In the genomic region with DNA sequence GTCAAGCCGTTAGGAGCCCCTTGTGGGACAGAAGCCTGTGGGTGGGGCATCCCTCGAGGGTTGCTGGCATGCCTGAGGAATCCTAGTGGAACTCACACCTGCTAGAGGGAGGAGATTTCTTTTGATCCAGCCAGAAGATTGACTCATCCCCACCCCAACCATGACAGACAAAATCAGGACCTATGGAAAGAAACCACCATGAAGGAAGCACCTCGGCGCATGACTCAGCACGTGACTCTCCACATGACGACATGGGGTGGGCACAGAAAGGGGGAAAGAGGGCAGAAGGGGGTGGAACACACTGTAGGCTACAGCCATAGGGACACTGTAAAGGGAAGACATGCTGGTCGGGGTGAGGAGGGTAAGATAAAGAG, we compare ENCODE assay signal across 15 mouse cellular contexts.
A peak's percentile ranks its signal among the peaks of the same experiment; 100 is the strongest.
DNase-seq lines count a peak whose midpoint lies in the region; ATAC-seq and TF ChIP-seq lines count a peak whose summit lies in the region.
"Had no signal": no experiment of that assay in that cellular context is flagged by ENCODE, and none has a peak within 500 bp of the region (broad histone marks: within the 10 kb centered on the region; RNA-seq: fewer than 3 reads in every experiment).

No protein-coding gene starts in this region.

- no peaks in the 10 kb centered on the region for H3K9me3 ChIP-seq in intestine, embryonic 15.5 days
- H3K9me3 ChIP-seq in intestine, postnatal 0 days (ENCODE audit: control insufficient read depth), result no peaks in the 10 kb centered on the region
- H3K9me3 ChIP-seq in midbrain, embryonic 16.5 days (replicated peaks; ENCODE audit: control insufficient read depth, low read length, poor library complexity, severe bottlenecking), result no peaks in the 10 kb centered on the region
- H3K9me3 ChIP-seq in midbrain, postnatal 0 days (ENCODE audit: low read length), result no peaks in the 10 kb centered on the region
- H3K9me3 ChIP-seq in embryonic facial prominence, embryonic 10.5 days, result no peaks in the 10 kb centered on the region
- H3K9me3 ChIP-seq: limb, embryonic 15.5 days; midbrain, embryonic 10.5 days; stomach, embryonic 15.5 days had no signal

- no peak for TF ChIP-seq CTCF in intestine, postnatal 0 days (IDR thresholded peaks at IDR 0.05; ENCODE audit: low read depth)
- no peak for TF ChIP-seq CTCF in midbrain, postnatal 0 days (IDR thresholded peaks at IDR 0.05)

- H3K4me3 ChIP-seq in intestine, embryonic 15.5 days (replicated peaks), result no peak overlapping the region
- no peak overlapping the region for H3K4me3 ChIP-seq in intestine, postnatal 0 days (ENCODE audit: low read depth, low read length)
- H3K4me3 ChIP-seq in midbrain, embryonic 16.5 days (ENCODE audit: low read depth, low read length), result no peak overlapping the region
- no peak overlapping the region for H3K4me3 ChIP-seq in midbrain, postnatal 0 days (ENCODE audit: low read depth, low read length)
- H3K4me3 ChIP-seq in embryonic facial prominence, embryonic 10.5 days, result no peak overlapping the region
- H3K4me3 ChIP-seq: gastrocnemius, adult 2 months; limb, embryonic 15.5 days; midbrain, embryonic 10.5 days; stomach, embryonic 15.5 days had no signal

- no peak overlapping the region for H3K9ac ChIP-seq in intestine, embryonic 15.5 days
- no peak overlapping the region for H3K9ac ChIP-seq in intestine, postnatal 0 days (ENCODE audit: low read depth, low read length)
- no peak overlapping the region for H3K9ac ChIP-seq in midbrain, embryonic 16.5 days (ENCODE audit: low read depth, low read length)
- H3K9ac ChIP-seq in midbrain, postnatal 0 days (replicated peaks; ENCODE audit: low read length, poor library complexity, severe bottlenecking), result no peak overlapping the region
- H3K9ac ChIP-seq: limb, embryonic 15.5 days; stomach, embryonic 15.5 days had no signal

- no peak for ATAC-seq in intestine, embryonic 15.5 days
- ATAC-seq in intestine, postnatal 0 days, result no peak
- ATAC-seq in midbrain, embryonic 16.5 days, result 0 out of 2 replicates have a peak, but pooled peaks have one; percentile 4
- no peak for ATAC-seq in midbrain, postnatal 0 days (ENCODE audit: low FRiP score)
- peak; percentile 80 for ATAC-seq in megakaryocyte progenitor cell, adult 5-6 weeks (replicated peaks; ENCODE audit: poor library complexity)

- H3K27ac ChIP-seq in intestine, embryonic 15.5 days, result no peak overlapping the region
- no peak overlapping the region for H3K27ac ChIP-seq in intestine, postnatal 0 days (ENCODE audit: low read depth, low read length)
- no peak overlapping the region for H3K27ac ChIP-seq in midbrain, embryonic 16.5 days (ENCODE audit: low read length)
- no peak overlapping the region for H3K27ac ChIP-seq in midbrain, postnatal 0 days (ENCODE audit: low read depth, low read length)
- H3K27ac ChIP-seq in embryonic facial prominence, embryonic 10.5 days (replicated peaks), result peak overlapping the region; percentile 19; the same call in 1 of the 2 replicates
- H3K27ac ChIP-seq: gastrocnemius, adult 2 months; limb, embryonic 15.5 days; stomach, embryonic 15.5 days had no signal

- WGBS in intestine, embryonic 15.5 days, result 38% methylated on average over 7 of the region's 7 CpGs
- WGBS in intestine, postnatal 0 days, result 31% methylated on average over 7 of the region's 7 CpGs
- 46% methylated on average over 7 of the region's 7 CpGs for WGBS in midbrain, embryonic 16.5 days
- WGBS in midbrain, postnatal 0 days, result 41% methylated on average over 7 of the region's 7 CpGs
- WGBS in embryonic facial prominence, embryonic 10.5 days, result 38% methylated on average over 7 of the region's 7 CpGs

- no peaks in the 10 kb centered on the region for H3K36me3 ChIP-seq in intestine, embryonic 15.5 days
- H3K36me3 ChIP-seq in intestine, postnatal 0 days (ENCODE audit: control insufficient read depth, insufficient read depth), result no peaks in the 10 kb centered on the region
- peaks cover 31% of the 10 kb centered on the region; the same call in 1 of the 2 replicates for H3K36me3 ChIP-seq in midbrain, embryonic 16.5 days (ENCODE audit: control insufficient read depth, insufficient read depth, low read length)
- H3K36me3 ChIP-seq in midbrain, postnatal 0 days (ENCODE audit: insufficient read depth, low read length), result peaks cover 46% of the 10 kb centered on the region
- H3K36me3 ChIP-seq in embryonic facial prominence, embryonic 10.5 days (replicated peaks), result no peaks in the 10 kb centered on the region
- H3K36me3 ChIP-seq: limb, embryonic 15.5 days; midbrain, embryonic 10.5 days; stomach, embryonic 15.5 days had no signal

- 0 out of 2 replicates have a peak overlapping the region, but pooled peaks have one; percentile 3 for H3K4me2 ChIP-seq in intestine, embryonic 15.5 days (replicated peaks)
- no peak overlapping the region for H3K4me2 ChIP-seq in intestine, postnatal 0 days (replicated peaks; ENCODE audit: low read depth)
- H3K4me2 ChIP-seq in midbrain, embryonic 16.5 days (ENCODE audit: low read length), result no peak overlapping the region
- H3K4me2 ChIP-seq in midbrain, postnatal 0 days (ENCODE audit: low read depth, low read length, poor library complexity, severe bottlenecking), result no peak overlapping the region
- H3K4me2 ChIP-seq: limb, embryonic 15.5 days; stomach, embryonic 15.5 days had no signal

- H3K27me3 ChIP-seq in intestine, embryonic 15.5 days (replicated peaks), result 0 out of 2 replicates have a peak, but pooled peaks cover 3% of the 10 kb centered on the region
- H3K27me3 ChIP-seq in intestine, postnatal 0 days (replicated peaks; ENCODE audit: control insufficient read depth, insufficient read depth, low read length), result no peaks in the 10 kb centered on the region
- H3K27me3 ChIP-seq in midbrain, embryonic 16.5 days (ENCODE audit: control insufficient read depth, insufficient read depth, low read depth, low read length), result no peaks in the 10 kb centered on the region
- H3K27me3 ChIP-seq in midbrain, postnatal 0 days (ENCODE audit: insufficient read depth, low read length), result no peaks in the 10 kb centered on the region
- peaks cover 23% of the 10 kb centered on the region for H3K27me3 ChIP-seq in embryonic facial prominence, embryonic 10.5 days (replicated peaks; ENCODE audit: low read depth, poor library complexity, severe bottlenecking)
- H3K27me3 ChIP-seq: stomach, embryonic 15.5 days had no signal

- 0 out of 2 replicates have a peak, but pooled peaks cover 3% of the 10 kb centered on the region for H3K4me1 ChIP-seq in intestine, embryonic 15.5 days (replicated peaks)
- H3K4me1 ChIP-seq in intestine, postnatal 0 days (replicated peaks; ENCODE audit: control insufficient read depth, insufficient read depth, low read length), result no peaks in the 10 kb centered on the region
- H3K4me1 ChIP-seq in midbrain, embryonic 16.5 days (ENCODE audit: control insufficient read depth, insufficient read depth, low read length), result no peaks in the 10 kb centered on the region
- H3K4me1 ChIP-seq in midbrain, postnatal 0 days (ENCODE audit: insufficient read depth, low read length), result peaks cover 2% of the 10 kb centered on the region; the same call in 1 of the 2 replicates
- H3K4me1 ChIP-seq in embryonic facial prominence, embryonic 10.5 days, result peaks cover 20% of the 10 kb centered on the region
- H3K4me1 ChIP-seq: stomach, embryonic 15.5 days had no signal

- no peak for DNase-seq in midbrain, postnatal 0 days (ENCODE audit: low spot score)
- DNase-seq in embryonic facial prominence, embryonic 10.5 days (ENCODE audit: low spot score), result no peak
- no peak for DNase-seq in embryo, embryonic 10.5 days (ENCODE audit: low spot score)
- DNase-seq in thymus, postnatal 4 days, result no peak
- DNase-seq: adrenal gland, adult 2 months; cerebellum, adult 11 months; gastrocnemius, adult 2 months; kidney, adult 18-20 months had no signal

Comparison
In these comparisons a context has a peak if more than half of its experiments do, and no peak if none do; other contexts are left out.
1. ATAC-seq: peak in midbrain, embryonic 16.5 days (single experiment) and megakaryocyte progenitor cell, adult 5-6 weeks (single experiment); none in intestine, embryonic 15.5 days (single experiment), intestine, postnatal 0 days (single experiment) and midbrain, postnatal 0 days (single experiment).